Mouse (Mus musculus) forebrain, embryonic 14.5 days (tissue): ENCODE data around the gene Pfdn6. TPM values are rescaled to one million over a fixed set of nuclear protein-coding genes. Genes with fewer than 3 reads are reported as not detected.
"Not testable (repeated sequence)": the region's sequence is repeated elsewhere in the genome, so short reads cannot be mapped to it uniquely, and the experiment has no call there.

Experiments used
- ATAC-seq: fragments of 200-750 bp; cut with Nextera tagmentation; 2 replicates; pipeline ENCODE4 v1.8.0; 2017; ENCODE audit warnings: mild to moderate bottlenecking, moderate library complexity
- DNase-seq: peaks from one replicate; pipeline ENCODE4 v3.0.0-alpha.2; 2015; ENCODE audit warnings: low spot score
- H3K27ac ChIP-seq: fragments of 300-500 bp; sonication (generic); 2 replicates; pipeline ENCODE4 v1.5.1; 2014; ENCODE audit warnings: low read depth, mild to moderate bottlenecking, control low read depth, low read length, moderate library complexity
- H3K27me3 ChIP-seq: fragments of 300-500 bp; sonication (generic); replicated peaks from 2 replicates; pipeline ENCODE4 v1.6.1; 2014; ENCODE audit warnings: low read length, control low read depth, mixed read lengths; ENCODE audit not compliant: control insufficient read depth, insufficient read depth
- H3K36me3 ChIP-seq: fragments of 300-500 bp; sonication (generic); 2 replicates; pipeline ENCODE4 v1.6.1; 2014; ENCODE audit warnings: low read length, control low read depth; ENCODE audit not compliant: control insufficient read depth, insufficient read depth
- H3K4me1 ChIP-seq: fragments of 300-500 bp; sonication (generic); 2 replicates; pipeline ENCODE4 v1.6.1; 2014; ENCODE audit warnings: antibody characterized with exemption, low read length, control low read depth; ENCODE audit not compliant: control insufficient read depth, insufficient read depth
- H3K4me2 ChIP-seq: fragments of 300-500 bp; sonication (generic); 2 replicates; pipeline ENCODE4 v1.6.1; 2014; ENCODE audit warnings: mild to moderate bottlenecking, control low read depth, low read length
- H3K4me3 ChIP-seq: fragments of 300-500 bp; sonication (generic); 2 replicates; pipeline ENCODE4 v1.5.1; 2014; ENCODE audit warnings: low read depth, low read length, control low read depth
- H3K9ac ChIP-seq: fragments of 300-500 bp; sonication (generic); 2 replicates; pipeline ENCODE4 v1.6.1; 2014; ENCODE audit warnings: mild to moderate bottlenecking, low read length, control low read depth, moderate library complexity
- H3K9me3 ChIP-seq: fragments of 300-500 bp; sonication (generic); replicated peaks from 2 replicates; pipeline ENCODE4 v1.6.1; 2016; ENCODE audit warnings: low read length, control low read depth, mixed read lengths; ENCODE audit not compliant: control insufficient read depth
- WGBS: fragments of 180-500 bp; shearing (Covaris S2); extraction: QIAGEN DNeasy Blood & Tissue Kit; methylation state at CpG from one replicate; pipeline ENCODE4 v1.1.7; 2014; 5-methylcytosine and 5-hydroxymethylcytosine counted together
- polyA plus RNA-seq: library from polyadenylated mRNA; unstranded; fragments of >200 nt; fragmentation: Nextera tagmentation; extraction: Ambion mirVana; gene quantifications from 2 replicates; pipeline ENCODE4 v1.2.1, GENCODE M21; 2014

Pfdn6 gene
- polyA plus RNA-seq, 1 experiment from 2014 or later = 185 TPM

- not testable (repeated sequence) for H3K27me3 ChIP-seq, H3K9ac ChIP-seq, ATAC-seq, H3K27ac ChIP-seq, H3K4me3 ChIP-seq, H3K36me3 ChIP-seq, H3K4me1 ChIP-seq, DNase-seq, H3K9me3 ChIP-seq, H3K4me2 ChIP-seq
- 86% methylated on average over 4 of the region's 4 CpGs for WGBS
Observed at GRCm38 (mm10) chr17:33898193-33898592, 42.0 kb downstream of the Pfdn6 start.

- ATAC-seq (no peak), DNase-seq (peak; percentile 73)
Observed at GRCm38 (mm10) chr17:33897114-33897794, 42.9 kb downstream of the Pfdn6 start.

DNA sequence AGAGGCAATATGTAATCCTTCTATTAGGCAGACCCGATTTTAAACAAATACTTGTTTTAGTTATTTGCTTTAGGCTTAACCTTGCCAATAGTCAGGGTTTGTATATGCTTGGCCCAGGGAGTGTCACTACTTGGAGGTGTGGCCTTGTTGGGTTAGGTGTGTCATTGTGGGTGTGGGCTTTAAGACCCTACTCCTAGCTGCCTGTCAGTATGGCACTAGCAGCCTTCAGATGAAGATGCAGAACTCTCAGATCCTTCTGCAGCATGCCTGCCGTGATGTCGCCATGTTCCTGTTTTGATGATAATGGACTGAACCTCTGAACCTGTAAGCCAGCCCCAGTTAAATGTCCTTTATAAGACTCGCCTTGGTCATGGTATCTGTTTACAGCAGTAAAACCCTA lies 47.1 kb downstream of the Pfdn6 start:
- H3K27me3 ChIP-seq, H3K9me3 ChIP-seq, H3K36me3 ChIP-seq, H3K4me3 ChIP-seq, ATAC-seq, H3K27ac ChIP-seq, DNase-seq, H3K4me2 ChIP-seq, H3K9ac ChIP-seq, H3K4me1 ChIP-seq: not testable (repeated sequence)
- WGBS = 81% methylated on average over 4 of the region's 4 CpGs

More at GRCm38 (mm10) chr17:33897114-33897794, 42.9 kb downstream of the Pfdn6 start:
- no peaks in the 10 kb centered on the region for H3K9me3 ChIP-seq
- no peak overlapping the region for H3K9ac ChIP-seq
- H3K36me3 ChIP-seq = no peaks in the 10 kb centered on the region
- H3K27me3 ChIP-seq = no peaks in the 10 kb centered on the region
- no peak overlapping the region for H3K4me2 ChIP-seq
- no peaks in the 10 kb centered on the region for H3K4me1 ChIP-seq
- no peak overlapping the region for H3K4me3 ChIP-seq
- H3K27ac ChIP-seq = no peak overlapping the region
- 43% methylated on average over 6 of the region's 6 CpGs for WGBS

- DNase-seq (no peak), ATAC-seq (no peak)
- H3K36me3 ChIP-seq = no peaks in the 10 kb centered on the region
- H3K4me3 ChIP-seq = no peak overlapping the region
- no peak overlapping the region for H3K27ac ChIP-seq
- no peak overlapping the region for H3K9ac ChIP-seq
- H3K4me2 ChIP-seq = no peak overlapping the region
- H3K27me3 ChIP-seq = no peaks in the 10 kb centered on the region
- peaks cover 4% of the 10 kb centered on the region; the same call in 1 of the 2 replicates for H3K4me1 ChIP-seq
- H3K9me3 ChIP-seq = no peaks in the 10 kb centered on the region
- WGBS = 27% methylated on average over 7 of the region's 7 CpGs
Observed at GRCm38 (mm10) chr17:33892429-33892828, 47.7 kb downstream of the Pfdn6 start.

DNA sequence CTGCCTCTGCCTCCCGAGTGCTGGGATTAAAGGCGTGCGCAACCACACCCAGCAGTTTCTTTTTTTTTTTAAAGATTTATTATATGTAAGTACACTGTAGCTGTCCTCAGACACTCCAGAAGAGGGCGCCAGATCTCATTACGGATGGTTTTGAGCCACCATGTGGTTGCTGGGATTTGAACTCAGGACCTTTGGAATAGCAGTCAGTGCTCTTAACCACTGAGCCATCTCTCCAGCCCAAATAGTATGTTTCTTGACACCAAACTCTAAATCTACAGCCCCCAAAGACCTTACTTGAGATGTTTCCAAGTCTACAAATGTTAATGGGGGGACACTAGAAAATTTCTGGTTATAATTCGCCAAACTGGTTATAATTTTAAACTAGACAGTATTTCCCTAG lies 48.3 kb downstream of the Pfdn6 start:
- not testable (repeated sequence) for DNase-seq, H3K27me3 ChIP-seq, H3K4me1 ChIP-seq, H3K9ac ChIP-seq, H3K27ac ChIP-seq, H3K9me3 ChIP-seq, ATAC-seq, H3K36me3 ChIP-seq, H3K4me3 ChIP-seq, H3K4me2 ChIP-seq
- 71% methylated on average over 6 of the region's 6 CpGs for WGBS

GRCm38 (mm10) chr17:33891357-33891756 lies 48.8 kb downstream of the Pfdn6 start:
- Histone ChIP-seq H3K27me3 (no peaks in the 10 kb centered on the region), H3K4me1 (peaks cover 4% of the 10 kb centered on the region; the same call in 1 of the 2 replicates), H3K9ac (no peak overlapping the region), H3K36me3 (peaks cover under 1% of the 10 kb centered on the region; the same call in 1 of the 2 replicates), H3K4me3 (no peak overlapping the region), H3K4me2 (no peak overlapping the region), H3K27ac (no peak overlapping the region), H3K9me3 (no peaks in the 10 kb centered on the region)
- DNase-seq (no peak), ATAC-seq (no peak)
- WGBS = 73% methylated on average over 2 of the region's 2 CpGs

DNA sequence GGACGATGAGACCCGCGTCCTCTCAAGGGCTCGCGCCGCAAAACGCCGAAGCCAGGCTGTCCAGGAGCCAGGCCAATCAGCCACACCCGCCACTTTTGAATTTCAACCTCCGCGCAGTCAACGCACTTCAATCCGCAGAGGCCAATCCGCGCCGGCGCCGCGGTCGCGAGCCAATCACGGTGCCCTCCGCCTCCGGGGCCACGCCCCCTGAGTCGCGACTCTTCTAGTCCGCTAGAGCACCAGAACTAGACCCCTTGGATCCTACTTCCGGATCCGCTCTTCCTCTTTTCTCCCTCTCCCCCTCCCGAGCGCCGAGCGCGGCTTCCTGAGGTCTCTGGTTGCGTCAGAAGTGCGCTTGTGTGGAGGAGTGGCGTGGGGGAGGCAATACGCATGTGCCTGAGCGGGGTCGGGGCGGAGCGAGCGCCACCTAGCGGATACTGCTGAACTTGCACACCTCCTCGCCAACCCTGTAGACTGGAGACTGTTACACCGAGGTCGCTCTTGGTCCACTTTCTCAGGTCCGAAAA lies 49.5 kb downstream of the Pfdn6 start, which contains the start of gene Kifc1:
Gene Kifc1 (minus strand): TSS at position 129 of the 527 bp plus-strand sequence.
- Histone ChIP-seq H3K27me3 (no peaks in the 10 kb centered on the region), H3K27ac (no peak within 1 kb of the TSS), H3K4me1 (peaks cover 4% of the 10 kb centered on the region; the same call in 1 of the 2 replicates), H3K4me2 (peak within 1 kb of the TSS; percentile 60), H3K9ac (peak within 1 kb of the TSS; percentile 65), H3K36me3 (peaks cover 8% of the 10 kb centered on the region), H3K9me3 (no peaks in the 10 kb centered on the region), H3K4me3 (peak within 1 kb of the TSS; percentile 54)
- peak; percentile 100 for DNase-seq
- WGBS = 0% methylated on average over 49 of the region's 49 CpGs
- ATAC-seq = peak; percentile 100

DNA sequence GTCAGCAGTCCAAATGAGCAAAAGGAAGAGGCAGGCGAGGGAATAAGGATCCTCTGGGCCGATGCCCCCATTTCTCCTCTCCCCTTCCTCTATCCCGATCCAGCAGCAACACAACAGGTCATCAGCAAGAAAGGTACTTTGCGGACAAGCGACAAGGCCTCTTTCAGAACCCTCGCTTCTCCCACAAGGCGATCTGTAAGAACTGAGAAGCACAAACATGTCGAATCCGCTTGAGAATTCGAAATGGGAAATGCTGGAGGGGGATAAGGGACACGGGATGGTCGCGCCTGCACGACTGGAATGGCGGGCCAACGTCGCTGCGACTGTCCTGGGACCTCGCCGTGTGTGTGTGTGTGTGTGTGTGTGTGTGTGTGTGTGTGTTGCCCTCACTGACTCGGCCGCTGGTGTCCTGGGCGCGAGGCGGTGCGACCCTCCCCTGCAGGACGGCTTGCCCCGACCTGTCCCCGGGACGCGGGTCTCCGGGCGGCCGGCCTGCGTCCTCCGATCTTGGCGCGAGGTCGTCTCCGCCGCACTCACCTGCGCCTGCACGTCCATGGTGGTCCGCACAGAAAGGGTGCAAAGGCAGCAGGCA lies 50.1 kb downstream of the Pfdn6 start:
- DNase-seq, H3K4me1 ChIP-seq, H3K9me3 ChIP-seq, H3K27ac ChIP-seq, H3K36me3 ChIP-seq, H3K27me3 ChIP-seq, ATAC-seq: not testable (repeated sequence)
- Histone ChIP-seq H3K4me2 (peak overlapping the region; percentile 60), H3K9ac (peak overlapping the region; percentile 65), H3K4me3 (peak overlapping the region; percentile 54)
- WGBS = under 1% methylated on average over 43 of the region's 44 CpGs
